Mouse (Mus musculus): ENCODE data around the gene Clasrp. TPM values are rescaled to one million over a fixed set of nuclear protein-coding genes. Genes with fewer than 3 reads are reported as not detected.

Clasrp gene
- polyA plus RNA-seq, 1 experiment from 2014 or later, result 15.7 TPM

Other genes starting within 250 kb of the Clasrp start
- gene Cd3eap, start 245.0 kb downstream of the Clasrp start, polyA plus RNA-seq (2015; fragmentation: Nextera tagmentation; extraction: Ambion mirVana), result 15.0 and 16.3 TPM in 2 replicates
- gene Ppp1r13l, start 244.7 kb downstream of the Clasrp start, polyA plus RNA-seq (2015; fragmentation: Nextera tagmentation; extraction: Ambion mirVana), result 1.1 and 1.2 TPM in 2 replicates
- gene Ercc2, start 222.5 kb downstream of the Clasrp start, polyA plus RNA-seq (2015; fragmentation: Nextera tagmentation; extraction: Ambion mirVana), result 8.6 and 9.9 TPM in 2 replicates
- gene Klc3, start 200.4 kb downstream of the Clasrp start, polyA plus RNA-seq (2015; fragmentation: Nextera tagmentation; extraction: Ambion mirVana), result 0.31 and 0.70 TPM in 2 replicates
- gene Ckm, start 199.7 kb downstream of the Clasrp start, polyA plus RNA-seq (2015; fragmentation: Nextera tagmentation; extraction: Ambion mirVana), result 0.82 and 1.6 TPM in 2 replicates
- 1.3 and 1.6 TPM in 2 replicates for gene Mark4, start 145.7 kb downstream of the Clasrp start, polyA plus RNA-seq (2015; fragmentation: Nextera tagmentation; extraction: Ambion mirVana)
- gene Exoc3l2, start 141.2 kb downstream of the Clasrp start, polyA plus RNA-seq (2015; fragmentation: Nextera tagmentation; extraction: Ambion mirVana), result 0.83 and 1.0 TPM in 2 replicates
- gene Bloc1s3, start 96.1 kb downstream of the Clasrp start, polyA plus RNA-seq (2015; fragmentation: Nextera tagmentation; extraction: Ambion mirVana), result 1.3 TPM in 2 replicates
- gene Trappc6a, start 96.1 kb downstream of the Clasrp start, polyA plus RNA-seq (2015; fragmentation: Nextera tagmentation; extraction: Ambion mirVana), result 39.5 and 45.2 TPM in 2 replicates
- not detected in 2 replicates for gene Nkpd1, start 86.6 kb downstream of the Clasrp start, polyA plus RNA-seq (2015; fragmentation: Nextera tagmentation; extraction: Ambion mirVana)
- 7.8 and 8.3 TPM in 2 replicates for gene Ppp1r37, start 41.4 kb downstream of the Clasrp start, polyA plus RNA-seq (2015; fragmentation: Nextera tagmentation; extraction: Ambion mirVana)
- 1.3 and 1.5 TPM in 2 replicates for gene Zfp296, start 27.2 kb downstream of the Clasrp start, polyA plus RNA-seq (2015; fragmentation: Nextera tagmentation; extraction: Ambion mirVana)
- gene Gemin7, start 26.9 kb downstream of the Clasrp start, polyA plus RNA-seq (2015; fragmentation: Nextera tagmentation; extraction: Ambion mirVana), result 84.9 and 92.7 TPM in 2 replicates
- 1.6 and 1.7 TPM in 2 replicates for gene Relb, start 25.0 kb upstream of the Clasrp start, polyA plus RNA-seq (2015; fragmentation: Nextera tagmentation; extraction: Ambion mirVana)
- gene Clptm1, start 60.5 kb upstream of the Clasrp start, polyA plus RNA-seq (2015; fragmentation: Nextera tagmentation; extraction: Ambion mirVana), result 45.2 and 51.0 TPM in 2 replicates
- 568 and 648 TPM in 2 replicates for gene Apoc2, start 73.5 kb upstream of the Clasrp start, polyA plus RNA-seq (2015; fragmentation: Nextera tagmentation; extraction: Ambion mirVana)
- 5.6 and 7.5 TPM in 2 replicates for gene Gm44805, start 76.9 kb upstream of the Clasrp start, polyA plus RNA-seq (2015; fragmentation: Nextera tagmentation; extraction: Ambion mirVana)
- gene Apoc4, start 77.0 kb upstream of the Clasrp start, polyA plus RNA-seq (2015; fragmentation: Nextera tagmentation; extraction: Ambion mirVana), result 58.3 and 74.0 TPM in 2 replicates
- gene Apoc1, start 88.2 kb upstream of the Clasrp start, polyA plus RNA-seq (2015; fragmentation: Nextera tagmentation; extraction: Ambion mirVana), result 247 and 261 TPM in 2 replicates
- 1,390 and 1,411 TPM in 2 replicates for gene Apoe, start 94.7 kb upstream of the Clasrp start, polyA plus RNA-seq (2015; fragmentation: Nextera tagmentation; extraction: Ambion mirVana)
- 125 and 138 TPM in 2 replicates for gene Tomm40, start 111.0 kb upstream of the Clasrp start, polyA plus RNA-seq (2015; fragmentation: Nextera tagmentation; extraction: Ambion mirVana)
- gene Nectin2, start 146.0 kb upstream of the Clasrp start, polyA plus RNA-seq (2015; fragmentation: Nextera tagmentation; extraction: Ambion mirVana), result 17.9 and 18.2 TPM in 2 replicates
- gene Bcam, start 166.5 kb upstream of the Clasrp start, polyA plus RNA-seq (2015; fragmentation: Nextera tagmentation; extraction: Ambion mirVana), result 7.2 and 7.9 TPM in 2 replicates
- 1.2 and 1.3 TPM in 2 replicates for gene Cblc, start 192.3 kb upstream of the Clasrp start, polyA plus RNA-seq (2015; fragmentation: Nextera tagmentation; extraction: Ambion mirVana)
- gene Bcl3, start 218.3 kb upstream of the Clasrp start, polyA plus RNA-seq (2015; fragmentation: Nextera tagmentation; extraction: Ambion mirVana), result 3.0 and 3.9 TPM in 2 replicates
- gene Gm19345, start 247.5 kb upstream of the Clasrp start, polyA plus RNA-seq (2015; fragmentation: Nextera tagmentation; extraction: Ambion mirVana), result not detected in 2 replicates